Mouse (Mus musculus) layer of hippocampus, postnatal 14 days (tissue): Measurements from ENCODE around the gene Zfp148. TPM values are rescaled to one million over a fixed set of nuclear protein-coding genes. Genes with fewer than 3 reads are reported as not detected.
A peak's percentile ranks its signal among the peaks of the same experiment; 100 is the strongest.

ENCODE experiments used
- DNase-seq, 2 experiments: peaks; one replicate each; pipeline ENCODE4 v3.0.0; 2021 to 2022; ENCODE audit warnings: low spot score in 2 of 2, mixed read lengths in 1 of 2
- long read RNA-seq, 2 experiments: library from polyadenylated mRNA; stranded (forward); transcript quantifications; one replicate each; pipeline ENCODE4 v2.0.0; 2021
- total RNA-seq, 2 experiments: library from RNA; stranded (reverse); gene quantifications; 2 replicates each; pipeline ENCODE4 v1.2.3; 2021

The Zfp148 gene
- total RNA-seq = 100 to 1,000 TPM in 1 of 2 experiments, 10 to 100 TPM in 1; 93.6 to 101 TPM
- long read RNA-seq, experiment 1, full-length matches to known transcripts = 22 of 32 reads
- long read RNA-seq, experiment 1, partial matches to known transcripts = 2 of 32 reads
- long read RNA-seq, experiment 1, other reads (novel, unspliced or antisense) = 8 of 32 reads
- long read RNA-seq, experiment 2, full-length matches to known transcripts = 27 of 36 reads
- long read RNA-seq, experiment 2, partial matches to known transcripts = 0 of 36 reads
- long read RNA-seq, experiment 2, other reads (novel, unspliced or antisense) = 9 of 36 reads

GRCm38 (mm10) chr16:33379944-33380881 lies at the start of gene Zfp148:
Zfp148 (plus strand) TSS chr16:33380836.
- peak; percentile 93 to 96 for DNase-seq

DNA sequence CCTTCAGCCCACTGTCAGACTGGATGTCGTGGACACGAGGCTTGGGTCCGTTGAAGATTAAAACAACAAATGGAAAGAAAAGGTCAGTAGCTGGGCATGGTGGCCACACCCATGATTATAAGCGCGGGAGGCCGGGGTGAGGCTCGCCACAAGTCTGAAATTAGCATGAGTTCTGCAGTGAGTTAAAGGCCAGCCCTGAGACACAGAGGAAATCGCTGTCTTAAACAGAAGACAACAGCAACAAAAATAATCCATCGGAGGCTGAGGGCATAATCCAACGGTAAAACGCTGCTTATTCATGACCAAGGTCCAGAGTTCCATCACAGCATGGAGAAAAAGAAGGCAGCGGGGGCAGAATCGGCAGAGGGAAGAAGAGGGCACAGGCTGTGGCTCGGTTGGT lies 47.6 kb upstream of the Zfp148 start:
- DNase-seq = no peak

DNA sequence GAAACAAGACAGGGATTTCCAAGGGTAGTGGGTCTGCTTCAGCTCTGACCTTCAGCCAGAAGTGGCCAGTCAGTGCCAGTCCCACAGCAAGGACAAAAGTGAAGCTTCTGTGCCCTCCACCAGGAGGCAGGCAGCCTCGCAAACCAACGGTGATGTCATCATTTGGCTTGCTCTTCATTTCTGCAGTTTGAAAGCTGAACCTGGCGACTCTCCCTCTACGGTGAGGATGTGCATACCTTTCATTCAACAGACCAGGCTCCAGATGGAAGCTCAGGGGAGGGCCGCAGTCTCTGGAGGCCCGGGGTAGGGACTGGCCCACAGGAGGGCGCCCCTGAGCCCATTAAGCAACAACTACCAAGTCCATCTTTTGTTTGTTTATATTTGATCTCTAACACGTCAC lies 43.5 kb upstream of the Zfp148 start:
- DNase-seq = peak; percentile 43 to 57

- no peak for DNase-seq
Measured at GRCm38 (mm10) chr16:33337681-33338080, 43.0 kb upstream of the Zfp148 start.

DNA sequence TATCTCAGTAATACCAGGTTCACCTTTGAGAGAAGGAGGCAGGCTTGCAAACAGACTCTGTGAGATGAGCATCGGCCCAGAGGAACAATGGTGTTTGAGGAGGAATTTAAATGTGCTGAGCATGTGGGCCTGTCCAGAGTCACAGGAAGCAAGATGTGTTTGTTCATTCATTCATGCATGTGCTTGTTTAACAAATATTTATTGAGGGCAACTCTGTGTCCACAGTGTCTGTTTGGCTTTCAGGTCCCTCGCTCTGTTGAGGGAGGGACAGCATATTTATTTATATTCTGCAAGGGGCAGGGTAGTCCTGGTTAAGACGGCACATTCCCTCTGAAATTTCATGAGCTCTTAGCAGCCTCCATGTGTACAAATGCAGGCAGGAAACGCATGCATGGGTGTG lies 42.1 kb upstream of the Zfp148 start:
- DNase-seq = no peak

DNA sequence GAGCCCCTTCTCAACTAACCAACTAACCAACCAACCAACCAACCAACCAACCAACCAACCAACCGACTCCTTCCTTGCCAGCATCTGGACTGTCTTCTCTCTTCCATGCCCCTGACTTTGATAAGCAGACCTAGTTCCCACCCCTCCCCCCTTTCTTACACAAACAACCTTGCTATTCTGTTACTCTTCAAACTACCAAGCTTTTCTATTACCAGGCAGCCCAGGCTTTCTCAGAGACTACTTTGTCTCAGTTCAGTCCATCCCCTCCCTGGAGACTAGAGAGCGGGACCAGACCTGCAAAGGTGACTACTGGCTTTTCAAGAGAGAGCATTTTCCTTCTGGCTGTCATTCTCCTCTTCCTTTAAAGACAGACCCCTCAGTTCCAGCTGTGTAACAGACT lies 41.2 kb upstream of the Zfp148 start:
- DNase-seq = no peak

GRCm38 (mm10) chr16:33342356-33342755 lies 38.3 kb upstream of the Zfp148 start:
- no peak for DNase-seq

DNA sequence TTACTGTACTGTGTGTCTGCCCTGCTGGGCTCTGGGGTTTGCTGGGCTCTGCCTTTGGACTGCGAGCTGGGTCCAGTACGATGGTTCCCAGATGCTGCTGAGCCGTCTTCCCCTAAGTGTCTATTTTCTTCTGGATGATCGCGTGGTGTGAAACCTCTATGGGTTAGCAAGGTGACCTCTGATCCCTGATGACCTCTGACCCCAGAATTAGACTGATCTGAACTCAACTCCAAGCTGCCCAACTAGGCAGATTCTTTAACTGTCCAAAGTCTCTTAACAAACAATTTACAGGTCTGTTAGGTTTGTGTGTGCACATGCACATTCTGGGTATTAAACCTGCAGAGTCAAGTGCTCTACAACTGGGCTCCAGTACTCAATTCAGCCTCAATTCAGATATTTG lies 37.5 kb upstream of the Zfp148 start:
- no peak for DNase-seq

DNA sequence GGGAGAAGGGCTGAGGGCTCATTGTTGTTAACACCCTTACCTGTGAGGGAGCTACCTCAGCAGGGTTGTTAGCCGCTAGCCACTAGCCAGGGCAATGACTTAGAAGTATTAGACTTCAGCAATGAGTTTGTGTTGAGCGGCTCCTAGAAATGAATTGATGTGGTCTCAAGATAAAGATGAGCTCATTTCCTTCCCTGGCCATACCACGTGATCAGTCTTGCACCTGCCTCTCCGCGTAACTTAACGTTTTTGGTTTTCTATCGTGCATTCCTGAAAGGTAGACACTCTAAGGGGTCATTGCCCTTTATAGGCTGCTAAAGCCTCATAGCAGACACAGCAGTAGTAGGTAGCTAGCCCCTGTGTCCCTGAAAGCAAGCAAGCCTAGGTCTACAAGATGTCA lies 37.0 kb upstream of the Zfp148 start:
- no peak for DNase-seq

DNA sequence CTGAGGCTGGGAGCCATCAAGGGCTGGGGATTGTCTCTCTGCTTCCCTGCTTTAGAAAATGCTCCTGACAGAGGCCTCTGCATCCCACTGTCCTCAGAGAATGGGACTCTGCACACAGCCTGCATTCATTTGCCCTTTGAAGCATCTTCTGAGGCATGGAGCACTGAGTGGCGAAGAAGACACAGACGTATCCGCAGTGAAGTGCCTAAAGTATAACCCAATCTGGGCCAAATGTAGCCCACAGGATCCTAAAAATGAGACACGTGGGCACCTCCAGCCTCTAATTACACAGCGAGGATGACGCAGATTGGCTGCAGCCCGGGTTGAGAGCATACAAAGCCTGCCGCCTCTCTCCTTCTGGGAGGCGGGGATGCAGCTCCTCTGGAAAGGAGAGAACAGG lies 36.3 kb upstream of the Zfp148 start:
- peak; percentile 26 to 39 for DNase-seq

DNA sequence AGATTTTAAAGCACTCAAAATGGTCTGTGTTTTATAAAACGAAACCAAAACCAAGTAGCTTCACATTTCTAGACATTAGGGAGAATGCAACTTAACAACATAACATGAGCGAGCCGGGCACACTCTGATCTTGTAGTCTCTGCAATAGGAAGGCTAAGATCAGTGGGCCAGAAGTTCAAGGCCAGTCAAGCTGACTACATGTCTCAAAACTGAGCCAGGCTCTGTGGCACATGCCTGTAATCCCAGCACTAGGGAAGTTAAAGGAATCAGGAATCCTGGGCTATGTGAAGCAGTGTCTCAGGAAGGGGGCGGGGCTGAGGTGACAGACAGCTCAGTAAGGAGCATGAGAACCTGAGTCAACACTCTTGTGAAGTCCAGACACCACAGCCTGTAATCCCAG lies 35.8 kb upstream of the Zfp148 start:
- no peak for DNase-seq

DNA sequence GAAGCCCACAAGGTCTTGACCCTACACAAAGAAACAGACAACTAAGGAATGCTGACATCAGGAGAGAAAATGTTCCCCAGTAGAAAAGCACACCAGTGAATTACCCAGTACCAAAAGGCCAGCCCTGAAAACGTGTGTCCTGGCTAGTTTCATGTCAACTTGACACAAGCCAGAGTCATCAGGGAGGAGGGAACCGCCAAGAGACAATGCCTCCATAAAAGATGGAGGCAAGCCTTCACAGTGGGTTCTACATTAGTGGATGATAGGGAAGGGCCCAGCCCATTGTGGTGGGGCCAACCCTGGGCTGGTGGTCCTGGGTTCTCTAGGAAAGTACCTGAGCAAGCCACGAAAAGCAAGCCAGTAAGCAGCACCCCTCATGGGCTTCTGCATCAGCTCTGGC lies 34.3 kb upstream of the Zfp148 start:
- no peak for DNase-seq

- no peak for DNase-seq
Measured at GRCm38 (mm10) chr16:33347134-33347533, 33.5 kb upstream of the Zfp148 start.

- no peak for DNase-seq
Measured at GRCm38 (mm10) chr16:33357805-33358204, 22.8 kb upstream of the Zfp148 start.

- DNase-seq = no peak
Measured at GRCm38 (mm10) chr16:33365772-33366171, 14.9 kb upstream of the Zfp148 start.

DNA sequence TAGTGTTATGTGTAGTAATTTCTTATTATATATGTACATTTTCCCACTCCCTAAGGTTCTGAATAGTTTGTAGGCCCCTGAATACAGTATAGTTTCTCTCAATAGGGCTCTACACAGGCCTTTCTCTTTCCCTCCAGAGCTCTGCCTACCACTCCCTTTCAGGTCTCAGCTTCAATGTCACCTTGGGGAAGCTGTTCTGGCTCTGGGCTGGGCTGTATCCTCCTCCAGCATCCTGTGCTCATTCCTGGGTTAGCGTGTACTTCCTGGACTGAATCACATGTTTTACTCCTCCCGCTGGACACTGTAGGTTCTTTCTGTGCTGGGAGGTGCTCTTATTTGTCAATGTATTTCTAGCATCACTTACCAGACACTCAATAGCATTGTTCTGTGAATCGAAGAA lies 12.0 kb upstream of the Zfp148 start:
- DNase-seq = no peak

- no peak for DNase-seq
Measured at GRCm38 (mm10) chr16:33370836-33371235, 9.8 kb upstream of the Zfp148 start.

DNA sequence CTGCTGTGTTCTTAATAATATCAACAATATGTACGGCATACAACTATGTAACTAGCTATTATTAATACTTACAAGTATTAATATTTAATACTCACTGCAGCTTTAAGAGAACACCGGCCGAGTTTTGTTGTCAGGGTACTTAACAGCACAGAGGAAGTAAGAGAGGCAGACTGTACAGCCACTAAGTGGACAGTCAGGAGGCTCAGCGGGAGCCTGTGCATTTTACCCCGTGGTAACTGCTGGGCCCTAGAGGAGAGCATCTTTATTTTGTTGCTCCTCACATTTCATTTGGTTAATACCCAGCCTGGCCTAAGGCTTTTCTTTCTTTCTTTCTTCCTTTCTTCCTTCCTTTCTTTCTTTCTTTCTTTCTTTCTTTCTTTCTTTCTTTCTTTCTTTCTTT lies 8.0 kb upstream of the Zfp148 start:
- no peak for DNase-seq

GRCm38 (mm10) chr16:33373326-33373725 lies 7.3 kb upstream of the Zfp148 start:
- DNase-seq = no peak

DNA sequence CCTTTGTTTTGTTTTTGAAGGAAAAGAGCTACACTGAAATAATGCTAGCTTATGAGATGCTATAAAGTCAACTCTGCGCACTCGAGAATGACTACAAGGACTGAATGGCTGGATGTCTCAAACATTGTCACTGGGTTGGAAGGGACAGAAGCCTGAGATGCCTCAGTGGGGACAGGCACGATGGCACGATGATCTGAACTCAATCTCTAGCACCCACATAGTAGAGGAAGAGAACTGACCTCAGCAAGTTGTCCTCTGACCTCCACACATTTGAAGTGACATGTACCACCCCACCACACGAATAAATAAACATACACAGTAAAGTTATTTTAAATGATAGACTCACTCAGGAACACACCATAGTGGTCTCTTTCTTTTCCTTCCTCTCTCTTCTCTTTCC lies 4.4 kb upstream of the Zfp148 start:
- no peak for DNase-seq

DNA sequence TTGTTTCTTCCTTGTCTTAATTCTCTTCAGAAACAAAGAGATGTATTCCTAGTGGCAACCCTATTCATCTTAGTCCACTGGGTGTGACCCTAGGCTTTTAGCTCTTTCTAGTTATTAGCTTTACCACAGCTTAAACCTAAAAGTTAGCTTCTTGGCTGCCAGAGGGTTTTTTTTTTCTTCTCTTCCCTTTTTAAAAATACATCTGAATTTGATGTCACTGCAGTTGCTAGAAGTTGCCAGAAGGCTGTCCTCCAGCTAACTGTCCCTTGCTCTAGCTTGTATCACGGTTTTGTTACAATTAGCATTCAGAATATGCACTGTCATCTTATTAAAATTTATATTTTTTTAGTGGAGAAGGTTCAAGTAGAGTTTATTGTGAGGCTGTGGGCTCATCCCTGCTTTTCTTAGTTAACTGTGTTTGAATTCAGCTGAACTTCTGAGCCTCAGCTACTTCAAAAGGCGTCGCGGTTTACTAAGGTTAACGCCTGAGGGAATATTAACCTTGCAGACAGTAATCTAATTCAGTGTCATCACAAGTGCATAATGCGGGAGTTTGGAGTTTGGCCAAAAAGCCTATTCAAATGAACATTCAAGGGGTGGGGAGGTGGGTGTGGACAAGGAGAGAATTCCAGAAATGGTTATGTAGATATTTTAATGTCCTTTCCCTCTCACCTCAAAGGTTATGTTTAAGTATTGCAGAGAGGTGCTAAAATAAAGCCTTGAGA lies 1.3 kb upstream of the Zfp148 start:
- no peak for DNase-seq
